Mouse (Mus musculus) kidney, postnatal 0 days (tissue): ENCODE results near the gene Pla1a. TPM values are rescaled to one million over a fixed set of nuclear protein-coding genes. Genes with fewer than 3 reads are reported as not detected.

Experiments used
- ATAC-seq: fragments of 200-750 bp; cut with Nextera tagmentation; replicated peaks from 2 replicates; pipeline ENCODE4 v1.8.0; 2017; ENCODE audit warnings: low read depth, moderate number of reproducible peaks, moderate TSS enrichment, moderate library complexity; ENCODE audit not compliant: low FRiP score
- DNase-seq: peaks from one replicate; pipeline ENCODE4 v3.0.0-alpha.2; 2016; ENCODE audit warnings: low spot score
- H3K27ac ChIP-seq: fragments of 300-500 bp; sonication (generic); 2 replicates; pipeline ENCODE4 v1.5.1; 2014; ENCODE audit warnings: mild to moderate bottlenecking
- H3K27me3 ChIP-seq: fragments of 300-500 bp; sonication (generic); 2 replicates; pipeline ENCODE4 v1.6.1; 2014; ENCODE audit warnings: low read length, mixed read lengths; ENCODE audit not compliant: insufficient read depth
- H3K36me3 ChIP-seq: fragments of 300-500 bp; sonication (generic); 2 replicates; pipeline ENCODE4 v1.6.1; 2014; ENCODE audit warnings: low read length, mixed read lengths; ENCODE audit not compliant: insufficient read depth
- H3K4me1 ChIP-seq: fragments of 300-500 bp; sonication (generic); replicated peaks from 2 replicates; pipeline ENCODE4 v1.6.1; 2014; ENCODE audit warnings: antibody characterized with exemption, low read length, mixed read lengths; ENCODE audit not compliant: insufficient read depth
- H3K4me2 ChIP-seq: fragments of 300-500 bp; sonication (generic); 2 replicates; pipeline ENCODE4 v1.6.1; 2014; ENCODE audit warnings: mild to moderate bottlenecking, low read length, moderate library complexity, mixed read lengths
- H3K4me3 ChIP-seq: fragments of 300-500 bp; sonication (generic); replicated peaks from 2 replicates; pipeline ENCODE4 v1.5.1; 2014; ENCODE audit warnings: low read depth, low read length
- H3K9ac ChIP-seq: fragments of 300-500 bp; sonication (generic); 2 replicates; pipeline ENCODE4 v1.6.1; 2014; ENCODE audit warnings: low read depth, low read length
- H3K9me3 ChIP-seq: fragments of 300-500 bp; sonication (generic); replicated peaks from 2 replicates; pipeline ENCODE4 v1.6.1; 2016; ENCODE audit warnings: low read length, inconsistent platforms, mixed read lengths
- CTCF ChIP-seq: IDR thresholded peaks from 2 replicates; pipeline ENCODE4 v1.5.1; 2016; ENCODE audit warnings: antibody characterized with exemption, low read depth, mild to moderate bottlenecking, moderate library complexity
- WGBS: fragments of 180-500 bp; shearing (Covaris S2); extraction: QIAGEN DNeasy Blood & Tissue Kit; methylation state at CpG from one replicate; pipeline ENCODE4 v1.1.7; 2014; 5-methylcytosine and 5-hydroxymethylcytosine counted together
- polyA plus RNA-seq: library from polyadenylated mRNA; unstranded; fragments of >200 nt; fragmentation: Nextera tagmentation; extraction: Ambion mirVana; gene quantifications from 2 replicates; pipeline ENCODE4 v1.2.1, GENCODE M21; 2015

Pla1a gene
- polyA plus RNA-seq, 1 experiment from 2014 or later, result 36.5 TPM

DNA sequence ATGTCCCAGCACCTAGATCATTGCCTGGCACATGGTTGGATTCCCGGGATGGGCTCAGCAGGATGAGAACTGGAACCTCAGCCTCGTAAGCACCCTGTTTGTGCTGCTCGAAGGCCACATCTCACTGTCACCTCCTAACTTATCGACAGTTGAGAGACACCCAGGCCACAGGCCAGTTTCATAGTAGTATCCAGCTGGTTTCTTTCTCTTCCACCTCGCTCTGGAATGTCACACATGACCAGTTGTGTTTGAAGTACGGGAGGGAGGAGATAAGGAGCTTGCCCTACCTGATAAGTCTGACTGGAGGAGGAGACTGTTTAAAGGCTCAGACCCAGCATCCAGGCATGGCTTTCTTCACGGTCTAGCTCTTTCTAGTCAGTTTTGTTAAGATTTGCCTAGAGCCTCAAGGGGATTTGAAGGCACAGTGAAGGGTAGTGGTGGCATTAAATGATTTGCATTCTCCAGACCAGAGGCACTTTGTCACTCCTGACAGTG is 82.5 kb downstream of the Pla1a start:
- no peak for TF ChIP-seq CTCF
- Histone ChIP-seq H3K36me3 (peaks cover 24% of the 10 kb centered on the region; the same call in 1 of the 2 replicates), H3K9me3 (no peaks in the 10 kb centered on the region), H3K9ac (no peak overlapping the region), H3K27me3 (no peaks in the 10 kb centered on the region), H3K4me1 (peaks cover 6% of the 10 kb centered on the region; the same call in 1 of the 2 replicates), H3K4me3 (no peak overlapping the region), H3K4me2 (no peak overlapping the region), H3K27ac (no peak overlapping the region)
- DNase-seq (no peak), ATAC-seq (no peak)
- 66% methylated on average over 7 of the region's 7 CpGs for WGBS

GRCm38 (mm10) chr16:38349881-38350280 is 83.1 kb downstream of the Pla1a start:
- peaks cover 24% of the 10 kb centered on the region; the same call in 1 of the 2 replicates for H3K36me3 ChIP-seq
- ATAC-seq, result no peak
- 98% methylated on average over 2 of the region's 2 CpGs for WGBS
- no peak overlapping the region for H3K4me2 ChIP-seq
- no peaks in the 10 kb centered on the region for H3K9me3 ChIP-seq
- peaks cover 6% of the 10 kb centered on the region; the same call in 1 of the 2 replicates for H3K4me1 ChIP-seq
- no peak overlapping the region for H3K9ac ChIP-seq
- DNase-seq, result no peak
- no peak overlapping the region for H3K4me3 ChIP-seq
- no peak overlapping the region for H3K27ac ChIP-seq
- no peaks in the 10 kb centered on the region for H3K27me3 ChIP-seq
- TF ChIP-seq CTCF, result no peak

- no peak for TF ChIP-seq CTCF
- WGBS, result 77% methylated on average over 9 of the region's 9 CpGs
- no peak overlapping the region for H3K4me3 ChIP-seq
- DNase-seq (no peak), ATAC-seq (no peak)
- no peak overlapping the region for H3K27ac ChIP-seq
- H3K36me3 ChIP-seq, result peaks cover 21% of the 10 kb centered on the region; the same call in 1 of the 2 replicates
- H3K4me1 ChIP-seq, result peaks cover 6% of the 10 kb centered on the region; the same call in 1 of the 2 replicates
- H3K4me2 ChIP-seq, result 0 out of 2 replicates have a peak overlapping the region, but pooled peaks have one; percentile 67
- no peaks in the 10 kb centered on the region for H3K9me3 ChIP-seq
- no peak overlapping the region for H3K9ac ChIP-seq
- no peaks in the 10 kb centered on the region for H3K27me3 ChIP-seq
Observed at GRCm38 (mm10) chr16:38348217-38348761, 84.7 kb downstream of the Pla1a start.

- H3K4me1 ChIP-seq, result peaks cover 6% of the 10 kb centered on the region; the same call in 1 of the 2 replicates
- peak overlapping the region; percentile 67 for H3K4me2 ChIP-seq
- no peaks in the 10 kb centered on the region for H3K9me3 ChIP-seq
- DNase-seq, result no peak
- H3K36me3 ChIP-seq, result peaks cover 21% of the 10 kb centered on the region; the same call in 1 of the 2 replicates
- no peak for ATAC-seq
- H3K27ac ChIP-seq, result no peak overlapping the region
- no peak overlapping the region for H3K9ac ChIP-seq
- WGBS, result 57% methylated on average over 6 of the region's 6 CpGs
- peak overlapping the region; percentile 59 for H3K4me3 ChIP-seq
- TF ChIP-seq CTCF, result no peak
- H3K27me3 ChIP-seq, result no peaks in the 10 kb centered on the region
Observed at GRCm38 (mm10) chr16:38347588-38347987, 85.4 kb downstream of the Pla1a start.

GRCm38 (mm10) chr16:38346529-38347325 is 86.2 kb downstream of the Pla1a start, which contains the start of the genes Cox17 and Gm21987:
TSS of gene Cox17 (plus strand) at chr16:38346991.
TSS of gene Gm21987 (plus strand) at chr16:38347040.
- 3% methylated on average over 35 of the region's 35 CpGs for WGBS
- peak; percentile 96 for ATAC-seq
- H3K4me1 ChIP-seq, result peaks cover 6% of the 10 kb centered on the region; the same call in 1 of the 2 replicates
- no peaks in the 10 kb centered on the region for H3K27me3 ChIP-seq
- H3K36me3 ChIP-seq, result peaks cover 15% of the 10 kb centered on the region; the same call in 1 of the 2 replicates
- TF ChIP-seq CTCF, result no peak
- peak within 1 kb of the TSS; percentile 86 for H3K27ac ChIP-seq
- DNase-seq, result peak; percentile 98
- no peaks in the 10 kb centered on the region for H3K9me3 ChIP-seq
- H3K9ac ChIP-seq, result peak within 1 kb of the TSS; percentile 67
- peak within 1 kb of the TSS; percentile 67 for H3K4me2 ChIP-seq
- H3K4me3 ChIP-seq, result peak within 1 kb of the TSS; percentile 59

Other genes starting within 250 kb of the Pla1a start
- 0.26 and 0.45 TPM in 2 replicates for gene Nr1i2, start 138.3 kb downstream of the Pla1a start, polyA plus RNA-seq
- 0.14 and 0.21 TPM in 2 replicates for gene Maats1, start 91.0 kb downstream of the Pla1a start, polyA plus RNA-seq
- gene Cox17, start 86.2 kb downstream of the Pla1a start, polyA plus RNA-seq, result 283 and 305 TPM in 2 replicates
- gene Gm21987, start 86.1 kb downstream of the Pla1a start, polyA plus RNA-seq, result not detected in 2 replicates
- gene Popdc2, start 70.9 kb downstream of the Pla1a start, polyA plus RNA-seq, result 0.46 and 0.55 TPM in 2 replicates
- gene Adprh, start 19.6 kb upstream of the Pla1a start, polyA plus RNA-seq, result 74.6 and 77.5 TPM in 2 replicates
- 0.20 TPM in 2 replicates for gene Cd80, start 22.4 kb upstream of the Pla1a start, polyA plus RNA-seq
- 27.9 and 28.7 TPM in 2 replicates for gene Timmdc1, start 89.5 kb upstream of the Pla1a start, polyA plus RNA-seq
- gene Poglut1, start 117.1 kb upstream of the Pla1a start, polyA plus RNA-seq, result 43.2 and 44.1 TPM in 2 replicates
- gene Tmem39a, start 125.6 kb upstream of the Pla1a start, polyA plus RNA-seq, result 70.3 and 74.6 TPM in 2 replicates